Mouse (Mus musculus): ENCODE results near the gene Psen2. TPM values are rescaled to one million over a fixed set of nuclear protein-coding genes. Genes with fewer than 3 reads are reported as not detected.

Gene Psen2
- polyA plus RNA-seq, 1 experiment from 2014 or later = 17.4 TPM

- no peak for ATAC-seq (ENCODE audit: insufficient number of reproducible peaks, insufficient read depth, low FRiP score, low read depth)
- Histone ChIP-seq H3K4me3 (ENCODE audit: low read depth, low read length) (no peak overlapping the region), H3K36me3 (ENCODE audit: control insufficient read depth, insufficient read depth, low read length) (no peaks in the 10 kb centered on the region), H3K9me3 (ENCODE audit: control insufficient read depth, low read depth, low read length) (no peaks in the 10 kb centered on the region), H3K27ac (ENCODE audit: low read length) (no peak overlapping the region), H3K9ac (replicated peaks; ENCODE audit: low read depth, low read length) (no peak overlapping the region), H3K27me3 (ENCODE audit: control insufficient read depth, insufficient read depth, low read length) (no peaks in the 10 kb centered on the region), H3K4me2 (replicated peaks; ENCODE audit: low read depth, low read length) (no peak overlapping the region), H3K4me1 (ENCODE audit: control insufficient read depth, insufficient read depth, low read length) (no peaks in the 10 kb centered on the region; the same call in 1 of the 2 replicates)
- 96% methylated on average over 4 of the region's 4 CpGs for WGBS
Observed at GRCm38 (mm10) chr1:180179100-180179499, 84.1 kb downstream of the Psen2 start.

GRCm38 (mm10) chr1:180178340-180178739, 84.9 kb downstream of the Psen2 start:
- Histone ChIP-seq H3K36me3 (ENCODE audit: control insufficient read depth, insufficient read depth, low read length) (no peaks in the 10 kb centered on the region), H3K27me3 (ENCODE audit: control insufficient read depth, insufficient read depth, low read length) (no peaks in the 10 kb centered on the region), H3K4me3 (ENCODE audit: low read depth, low read length) (no peak overlapping the region), H3K4me2 (replicated peaks; ENCODE audit: low read depth, low read length) (no peak overlapping the region), H3K4me1 (ENCODE audit: control insufficient read depth, insufficient read depth, low read length) (no peaks in the 10 kb centered on the region; the same call in 1 of the 2 replicates), H3K27ac (ENCODE audit: low read length) (no peak overlapping the region), H3K9ac (replicated peaks; ENCODE audit: low read depth, low read length) (no peak overlapping the region), H3K9me3 (ENCODE audit: control insufficient read depth, low read depth, low read length) (no peaks in the 10 kb centered on the region)
- ATAC-seq (ENCODE audit: insufficient number of reproducible peaks, insufficient read depth, low FRiP score, low read depth) = no peak
- WGBS = 87% methylated on average over 9 of the region's 9 CpGs

Other genes starting within 250 kb of the Psen2 start
- gene Coq8a, start 63.8 kb downstream of the Psen2 start, polyA plus RNA-seq (2014; fragmentation: Nextera tagmentation; extraction: Ambion mirVana) = 13.3 and 17.1 TPM in 2 replicates
- gene Itpkb, start 67.0 kb upstream of the Psen2 start, polyA plus RNA-seq (2014; fragmentation: Nextera tagmentation; extraction: Ambion mirVana) = 10.4 and 10.9 TPM in 2 replicates
- 1.2 and 2.3 TPM in 2 replicates for gene Stum, start 220.1 kb upstream of the Psen2 start, polyA plus RNA-seq (2014; fragmentation: Nextera tagmentation; extraction: Ambion mirVana)